Comparison of ENCODE assay signal across 8 mouse cellular contexts in genomic region chr8:34679565-34680291, GRCm38 (mm10).
DNase-seq lines count a peak whose midpoint lies in the region; ATAC-seq and TF ChIP-seq lines count a peak whose summit lies in the region.

No protein-coding gene starts in this region.

- DNase-seq in frontal cortex, postnatal 25 days (ENCODE audit: low spot score in 2 of 2): no peak
- peak; percentile 45 for DNase-seq in embryo, embryonic 11.5 days (ENCODE audit: low read depth, low spot score)
- peak; percentile 8 for DNase-seq in lung, adult 2 months
- DNase-seq in retina, postnatal 1 day: peak; percentile 48
- no peak for DNase-seq in urinary bladder, postnatal 25 days (ENCODE audit: low spot score)

- H3K4me1 ChIP-seq in heart, embryonic 12.5 days (replicated peaks): peaks cover 6% of the 10 kb centered on the region; the same call in 1 of the 2 replicates
- no peaks in the 10 kb centered on the region for H3K4me1 ChIP-seq in kidney, embryonic 14.5 days (ENCODE audit: control insufficient read depth, insufficient read depth, low read length)
- no peaks in the 10 kb centered on the region; the same call in 1 of the 2 replicates for H3K4me1 ChIP-seq in lung, adult 2 months (ENCODE audit: control insufficient read depth, insufficient read depth, low read length)

- ATAC-seq in frontal cortex, adult (ENCODE audit: low TSS enrichment): peak; percentile 83
- 0 out of 2 replicates have a peak, but pooled peaks have one; percentile 29 for ATAC-seq in heart, embryonic 12.5 days (ENCODE audit: insufficient number of reproducible peaks, low FRiP score)
- ATAC-seq in kidney, embryonic 14.5 days (ENCODE audit: low FRiP score, low TSS enrichment): 0 out of 2 replicates have a peak, but pooled peaks have one; percentile 28

- no peaks in the 10 kb centered on the region for H3K36me3 ChIP-seq in heart, embryonic 12.5 days
- H3K36me3 ChIP-seq in kidney, embryonic 14.5 days (ENCODE audit: control insufficient read depth, insufficient read depth, low read length): no peaks in the 10 kb centered on the region

- H3K4me2 ChIP-seq in heart, embryonic 12.5 days: peak overlapping the region; percentile 49
- peak overlapping the region; percentile 16 for H3K4me2 ChIP-seq in kidney, embryonic 14.5 days (replicated peaks; ENCODE audit: low read depth, low read length)

- 29% methylated on average over 14 of the region's 14 CpGs for WGBS in heart, embryonic 12.5 days
- 29% methylated on average over 14 of the region's 14 CpGs for WGBS in kidney, embryonic 14.5 days
- 29% methylated on average over 14 of the region's 14 CpGs for WGBS in lung, adult 2 months

- no peaks in the 10 kb centered on the region for H3K9me3 ChIP-seq in heart, embryonic 12.5 days (replicated peaks)
- H3K9me3 ChIP-seq in kidney, embryonic 14.5 days (ENCODE audit: control insufficient read depth, low read length): no peaks in the 10 kb centered on the region

- no peak overlapping the region for H3K27ac ChIP-seq in heart, embryonic 12.5 days (ENCODE audit: poor library complexity, severe bottlenecking)
- H3K27ac ChIP-seq in kidney, embryonic 14.5 days (ENCODE audit: low read depth, low read length): no peak overlapping the region

- H3K9ac ChIP-seq in heart, embryonic 12.5 days: no peak overlapping the region; the same call in 1 of the 2 replicates
- no peak overlapping the region for H3K9ac ChIP-seq in kidney, embryonic 14.5 days (ENCODE audit: low read depth, low read length)

- no peak for TF ChIP-seq POLR2A in lung, adult 2 months (IDR thresholded peaks at IDR 0.05; ENCODE audit: borderline replicate concordance, extremely low read depth, low read depth, low read length)

- no peak overlapping the region for H3K4me3 ChIP-seq in heart, embryonic 12.5 days
- no peak overlapping the region for H3K4me3 ChIP-seq in kidney, embryonic 14.5 days (ENCODE audit: low read length)
- no peak overlapping the region for H3K4me3 ChIP-seq in lung, adult 2 months (replicated peaks; ENCODE audit: extremely low read depth, low read depth, low read length)

- H3K27me3 ChIP-seq in heart, embryonic 12.5 days (replicated peaks): no peaks in the 10 kb centered on the region
- no peaks in the 10 kb centered on the region for H3K27me3 ChIP-seq in kidney, embryonic 14.5 days (ENCODE audit: control insufficient read depth, insufficient read depth, low read length)

- no peak for TF ChIP-seq CTCF in lung, adult 2 months (IDR thresholded peaks at IDR 0.05; ENCODE audit: insufficient read depth, low read length)

Comparison
In these comparisons a context has a peak if more than half of its experiments do, and no peak if none do; other contexts are left out.
1. ATAC-seq: peak in every context shown above with its lines; median percentile 83 in frontal cortex, adult; 29 in heart, embryonic 12.5 days; 28 in kidney, embryonic 14.5 days.
2. DNase-seq: peak in embryo, embryonic 11.5 days (single experiment), lung, adult 2 months (single experiment) and retina, postnatal 1 day (single experiment); none in frontal cortex, postnatal 25 days (0 of 2) and urinary bladder, postnatal 25 days (single experiment).